Comparison of ENCODE assay signal across 20 mouse cellular contexts in the genomic region with DNA sequence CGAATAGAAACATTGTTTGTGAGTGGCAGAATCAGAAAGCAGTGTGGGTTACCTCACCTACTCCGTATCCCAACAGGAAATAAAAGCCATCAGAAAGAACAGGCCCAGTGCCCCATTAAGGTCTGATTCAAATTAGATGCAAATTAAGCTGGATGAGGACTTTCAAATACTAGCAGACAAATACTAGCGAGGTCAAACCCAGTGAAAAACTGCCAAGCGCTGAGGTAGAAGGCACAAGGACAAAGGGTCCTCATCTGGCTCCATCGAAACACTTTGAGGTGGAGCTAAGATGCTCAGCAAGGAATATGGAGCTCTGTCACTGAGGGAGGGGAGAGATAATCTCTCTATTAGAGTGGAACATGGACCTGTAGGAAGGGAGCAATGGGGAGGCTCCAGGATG.
DNase-seq lines count a peak whose midpoint lies in the region; ATAC-seq and TF ChIP-seq lines count a peak whose summit lies in the region.
"Had no signal": no experiment of that assay in that cellular context is flagged by ENCODE, and none has a peak within 500 bp of the region (broad histone marks: within the 10 kb centered on the region; RNA-seq: fewer than 3 reads in every experiment).

No protein-coding gene starts in this region.

- no peak overlapping the region; the same call in 1 of the 2 replicates for H3K4me2 ChIP-seq in forebrain, embryonic 14.5 days (ENCODE audit: low read length)
- H3K4me2 ChIP-seq: embryonic facial prominence, embryonic 13.5 days; heart, embryonic 11.5 days; heart, embryonic 15.5 days; hindbrain, embryonic 15.5 days had no signal

- no peaks in the 10 kb centered on the region for H3K27me3 ChIP-seq in forebrain, embryonic 14.5 days (replicated peaks; ENCODE audit: control insufficient read depth, insufficient read depth, low read length)
- H3K27me3 ChIP-seq: embryonic facial prominence, embryonic 13.5 days; heart, embryonic 15.5 days; hindbrain, embryonic 15.5 days had no signal

- no peak for TF ChIP-seq CTCF in left cerebral cortex, adult 2 months (IDR thresholded peaks at IDR 0.05)

- H3K27ac ChIP-seq in forebrain, embryonic 14.5 days (ENCODE audit: low read depth, low read length): no peak overlapping the region; the same call in 1 of the 2 replicates
- no peak overlapping the region for H3K27ac ChIP-seq in left cerebral cortex, adult 2 months
- H3K27ac ChIP-seq: embryonic facial prominence, embryonic 13.5 days; hindbrain, embryonic 15.5 days had no signal

- peaks cover 4% of the 10 kb centered on the region; the same call in 1 of the 2 replicates for H3K9me3 ChIP-seq in forebrain, embryonic 14.5 days (replicated peaks; ENCODE audit: control insufficient read depth, low read length)
- H3K9me3 ChIP-seq: embryonic facial prominence, embryonic 13.5 days; heart, embryonic 15.5 days had no signal

- H3K4me3 ChIP-seq in forebrain, embryonic 14.5 days (ENCODE audit: low read depth, low read length): no peak overlapping the region
- no peak overlapping the region for H3K4me3 ChIP-seq in left cerebral cortex, adult 2 months
- H3K4me3 ChIP-seq: embryonic facial prominence, embryonic 13.5 days; heart, embryonic 15.5 days; hindbrain, embryonic 15.5 days had no signal

- peak; percentile 27 for DNase-seq in kidney, adult 11 months
- no peak for DNase-seq in kidney, adult 8-10 months
- peak; percentile 21 for DNase-seq in retina, postnatal 1 day
- DNase-seq in retina, embryonic 14.5 days (ENCODE audit: low spot score): no peak
- DNase-seq in forebrain, embryonic 14.5 days (ENCODE audit: low spot score): peak; percentile 62
- no peak for DNase-seq in cerebellum, postnatal 25 days
- no peak for DNase-seq in left cerebral cortex, adult 2 months (ENCODE audit: extremely low spot score in 1 of 2, low spot score in 2 of 2)
- DNase-seq: adrenal gland, postnatal 10 days; cerebellum, adult 11-12 months; cerebellum, adult 9-10 months; cerebellum, postnatal 36 days; gastrocnemius, postnatal 10 days; heart, adult 18-20 months; heart, postnatal 14 days had no signal

- peaks cover 15% of the 10 kb centered on the region; the same call in 1 of the 2 replicates for H3K4me1 ChIP-seq in forebrain, embryonic 14.5 days (ENCODE audit: control insufficient read depth, insufficient read depth, low read length)
- H3K4me1 ChIP-seq: embryonic facial prominence, embryonic 13.5 days had no signal

- H3K9ac ChIP-seq in forebrain, embryonic 14.5 days (ENCODE audit: low read length): no peak overlapping the region
- H3K9ac ChIP-seq: embryonic facial prominence, embryonic 13.5 days; heart, embryonic 15.5 days; hindbrain, embryonic 15.5 days had no signal

- WGBS in forebrain, embryonic 14.5 days: 5% methylated on average over 5 of the region's 5 CpGs

- intact Hi-C loops in left cerebral cortex, adult 2 months (cut with DNase I): no loop called here

- H3K36me3 ChIP-seq in forebrain, embryonic 14.5 days (ENCODE audit: control insufficient read depth, insufficient read depth, low read length): 0 out of 2 replicates have a peak, but pooled peaks cover 2% of the 10 kb centered on the region
- H3K36me3 ChIP-seq: embryonic facial prominence, embryonic 13.5 days; G1E; heart, embryonic 15.5 days; hindbrain, embryonic 15.5 days had no signal

- ATAC-seq in forebrain, embryonic 14.5 days: peak; percentile 47
- ATAC-seq: intestine, embryonic 16.5 days had no signal

Comparison
In these comparisons a context has a peak if more than half of its experiments do, and no peak if none do; other contexts are left out.
1. DNase-seq: peak in kidney, adult 11 months (single experiment), retina, postnatal 1 day (single experiment) and forebrain, embryonic 14.5 days (single experiment); none in kidney, adult 8-10 months (0 of 2), retina, embryonic 14.5 days (single experiment), cerebellum, postnatal 25 days (0 of 2) and left cerebral cortex, adult 2 months (0 of 2).